Mouse (Mus musculus): ENCODE measurements around the gene Kdm1a. TPM values are rescaled to one million over a fixed set of nuclear protein-coding genes. Genes with fewer than 3 reads are reported as not detected.

Kdm1a gene
- polyA plus RNA-seq, 1 experiment from 2014 or later: 35.4 TPM

GRCm38 (mm10) chr4:136511708-136512107 is 90.8 kb downstream of the Kdm1a start:
- Histone ChIP-seq H3K36me3 (ENCODE audit: control insufficient read depth, insufficient read depth, low read length) (no peaks in the 10 kb centered on the region), H3K9ac (ENCODE audit: low read depth, low read length) (no peak overlapping the region), H3K9me3 (ENCODE audit: control insufficient read depth, low read length) (no peaks in the 10 kb centered on the region), H3K27ac (ENCODE audit: low read depth, low read length) (no peak overlapping the region), H3K4me3 (ENCODE audit: low read depth, low read length) (no peak overlapping the region), H3K27me3 (replicated peaks; ENCODE audit: control insufficient read depth, insufficient read depth, low read length) (no peaks in the 10 kb centered on the region), H3K4me1 (replicated peaks; ENCODE audit: control insufficient read depth, insufficient read depth, low read length) (peaks cover 7% of the 10 kb centered on the region), H3K4me2 (no peak overlapping the region)
- ATAC-seq (replicated peaks; ENCODE audit: low FRiP score) (no peak), DNase-seq (ENCODE audit: low spot score) (no peak)
- 66% methylated on average over 4 of the region's 4 CpGs for WGBS

GRCm38 (mm10) chr4:136509857-136510256 is 92.7 kb downstream of the Kdm1a start:
- no peaks in the 10 kb centered on the region for H3K27me3 ChIP-seq (replicated peaks; ENCODE audit: control insufficient read depth, insufficient read depth, low read length)
- H3K4me1 ChIP-seq (replicated peaks; ENCODE audit: control insufficient read depth, insufficient read depth, low read length): peaks cover 16% of the 10 kb centered on the region
- ATAC-seq (replicated peaks; ENCODE audit: low FRiP score) (no peak), DNase-seq (ENCODE audit: low spot score) (no peak)
- no peaks in the 10 kb centered on the region for H3K9me3 ChIP-seq (ENCODE audit: control insufficient read depth, low read length)
- H3K4me3 ChIP-seq (ENCODE audit: low read depth, low read length): no peak overlapping the region
- no peak overlapping the region for H3K9ac ChIP-seq (ENCODE audit: low read depth, low read length)
- 60% methylated on average over 1 of the region's 1 CpGs for WGBS
- no peak overlapping the region for H3K4me2 ChIP-seq
- H3K36me3 ChIP-seq (ENCODE audit: control insufficient read depth, insufficient read depth, low read length): no peaks in the 10 kb centered on the region
- H3K27ac ChIP-seq (ENCODE audit: low read depth, low read length): no peak overlapping the region

- no peak for ATAC-seq (replicated peaks; ENCODE audit: low FRiP score)
- no peak for DNase-seq (ENCODE audit: low spot score)
- 33% methylated on average over 2 of the region's 2 CpGs for WGBS
- Histone ChIP-seq H3K4me2 (no peak overlapping the region), H3K36me3 (ENCODE audit: control insufficient read depth, insufficient read depth, low read length) (no peaks in the 10 kb centered on the region), H3K9me3 (ENCODE audit: control insufficient read depth, low read length) (no peaks in the 10 kb centered on the region), H3K4me1 (replicated peaks; ENCODE audit: control insufficient read depth, insufficient read depth, low read length) (peaks cover 10% of the 10 kb centered on the region; the same call in 1 of the 2 replicates), H3K4me3 (ENCODE audit: low read depth, low read length) (no peak overlapping the region), H3K27me3 (replicated peaks; ENCODE audit: control insufficient read depth, insufficient read depth, low read length) (no peaks in the 10 kb centered on the region), H3K27ac (ENCODE audit: low read depth, low read length) (no peak overlapping the region), H3K9ac (ENCODE audit: low read depth, low read length) (no peak overlapping the region)
These were observed 96.9 kb downstream of the Kdm1a start for GRCm38 (mm10) chr4:136505426-136506215.

Small RNA genes lying within 50 kb of the gene (microRNA-seq; reads per million reads assigned to microRNA genes)
- gene Gm22180 (ENCODE audit: borderline number of aligned reads): not detected

Other genes with a start within 250 kb of the Kdm1a start
- 0.06 TPM in 1 of 2 replicates, not detected in the other for gene Htr1d, start 179.2 kb downstream of the Kdm1a start, polyA plus RNA-seq (2014; fragmentation: Nextera tagmentation; extraction: Ambion mirVana)
- not detected in 2 replicates for gene 6030445D17Rik, start 140.5 kb downstream of the Kdm1a start, polyA plus RNA-seq (2014; fragmentation: Nextera tagmentation; extraction: Ambion mirVana)
- 44.7 TPM in 2 replicates for gene Luzp1, start 133.0 kb downstream of the Kdm1a start, polyA plus RNA-seq (2014; fragmentation: Nextera tagmentation; extraction: Ambion mirVana)
- not detected in 2 replicates for gene Tex46, start 7.7 kb upstream of the Kdm1a start, polyA plus RNA-seq (2014; fragmentation: Nextera tagmentation; extraction: Ambion mirVana)
- gene Lactbl1, start 19.9 kb upstream of the Kdm1a start, polyA plus RNA-seq (2014; fragmentation: Nextera tagmentation; extraction: Ambion mirVana): not detected in 2 replicates
- gene Ephb2, start 233.3 kb upstream of the Kdm1a start, polyA plus RNA-seq (2014; fragmentation: Nextera tagmentation; extraction: Ambion mirVana): 4.8 and 5.1 TPM in 2 replicates